Mouse (Mus musculus) midbrain, embryonic 12.5 days (tissue): Measurements from ENCODE around the gene Ngp. TPM values are rescaled to one million over a fixed set of nuclear protein-coding genes. Genes with fewer than 3 reads are reported as not detected.

Experiments used
- polyA plus RNA-seq: library from polyadenylated mRNA; unstranded; fragments of >200 nt; fragmentation: Nextera tagmentation; extraction: Ambion mirVana; gene quantifications from 2 replicates; pipeline ENCODE4 v1.2.1, GENCODE M21; 2016

The Ngp gene
- polyA plus RNA-seq, 1 experiment from 2014 or later = 1.1 TPM

Other genes with a start within 250 kb of the Ngp start
- gene Cspg5, start 176.0 kb upstream of the Ngp start, polyA plus RNA-seq = 25.3 and 31.3 TPM in 2 replicates
- 34.8 and 38.7 TPM in 2 replicates for gene Elp6, start 114.6 kb upstream of the Ngp start, polyA plus RNA-seq
- gene Scap, start 86.5 kb upstream of the Ngp start, polyA plus RNA-seq = 39.3 and 44.2 TPM in 2 replicates
- 18.2 and 21.5 TPM in 2 replicates for gene Ptpn23, start 11.5 kb upstream of the Ngp start, polyA plus RNA-seq
- 11.9 and 12.2 TPM in 2 replicates for gene Klhl18, start 56.9 kb downstream of the Ngp start, polyA plus RNA-seq
- gene Kif9, start 57.2 kb downstream of the Ngp start, polyA plus RNA-seq = 1.4 and 1.7 TPM in 2 replicates
- gene Setd2, start 112.8 kb downstream of the Ngp start, polyA plus RNA-seq = 44.7 and 48.8 TPM in 2 replicates
- 41.0 and 44.6 TPM in 2 replicates for gene Nradd, start 204.7 kb downstream of the Ngp start, polyA plus RNA-seq
- 2.6 and 3.4 TPM in 2 replicates for gene Nbeal2, start 234.4 kb downstream of the Ngp start, polyA plus RNA-seq
- 132 and 136 TPM in 2 replicates for gene Ccdc12, start 236.8 kb downstream of the Ngp start, polyA plus RNA-seq